ENCODE assay signal across 9 mouse cellular contexts in genomic region chr4:150396339-150396738, GRCm38 (mm10).
DNase-seq lines count a peak whose midpoint lies in the region; ATAC-seq and TF ChIP-seq lines count a peak whose summit lies in the region.
"Had no signal": no experiment of that assay in that cellular context is flagged by ENCODE, and none has a peak within 500 bp of the region (broad histone marks: within the 10 kb centered on the region; RNA-seq: fewer than 3 reads in every experiment).

No protein-coding gene starts in this region.

- H3K4me3 ChIP-seq in liver, adult 2 months (ENCODE audit: insufficient read depth, low read depth, low read length), result no peak overlapping the region
- no peak overlapping the region for H3K4me3 ChIP-seq in liver, postnatal 0 days (ENCODE audit: low read depth, low read length)
- H3K4me3 ChIP-seq in olfactory bulb, adult 2 months (ENCODE audit: insufficient read depth, low read depth, low read length), result no peak overlapping the region

- peaks cover 46% of the 10 kb centered on the region for H3K79me2 ChIP-seq in liver, adult 2 months (ENCODE audit: control insufficient read depth, insufficient read depth, low read length)

- DNase-seq in liver, adult 2 months (ENCODE audit: extremely low read depth, low read depth, low spot score), result no peak
- no peak for DNase-seq in liver, postnatal 0 days
- peak; percentile 36 for DNase-seq in forelimb bud, embryonic 11.5 days (ENCODE audit: low read depth, low spot score)
- peak; percentile 63 for DNase-seq in kidney, postnatal 14 days
- no peak for DNase-seq in yolk sac, embryonic 10.5 days (ENCODE audit: low spot score)
- no peak for DNase-seq in urinary bladder, adult 18-20 months (ENCODE audit: low spot score in 2 of 2)
- no peak for DNase-seq in embryo, embryonic 10.5 days (ENCODE audit: low spot score)
- DNase-seq: cerebellum, adult 9-11 months had no signal

- H3K4me1 ChIP-seq in liver, adult 2 months (ENCODE audit: control insufficient read depth, insufficient read depth, low read length), result peaks cover 26% of the 10 kb centered on the region
- H3K4me1 ChIP-seq in liver, postnatal 0 days (ENCODE audit: insufficient read depth), result peaks cover 46% of the 10 kb centered on the region
- H3K4me1 ChIP-seq in olfactory bulb, adult 2 months (ENCODE audit: control insufficient read depth, insufficient read depth, low read length), result peaks cover 26% of the 10 kb centered on the region

- H3K27me3 ChIP-seq in liver, adult 2 months (ENCODE audit: control insufficient read depth, insufficient read depth, low read length), result no peaks in the 10 kb centered on the region
- no peaks in the 10 kb centered on the region for H3K27me3 ChIP-seq in liver, postnatal 0 days (ENCODE audit: insufficient read depth, low read length)

- H3K27ac ChIP-seq in liver, adult 2 months (replicated peaks; ENCODE audit: insufficient read depth, low read depth, low read length), result peak overlapping the region; percentile 31; the same call in 1 of the 2 replicates
- no peak overlapping the region for H3K27ac ChIP-seq in liver, postnatal 0 days (ENCODE audit: low read depth)
- H3K27ac ChIP-seq in olfactory bulb, adult 2 months (ENCODE audit: insufficient read depth, low read depth, low read length), result peak overlapping the region; percentile 99

- no peaks in the 10 kb centered on the region for H3K36me3 ChIP-seq in liver, adult 2 months (ENCODE audit: control insufficient read depth, insufficient read depth, low read length)
- H3K36me3 ChIP-seq in liver, postnatal 0 days (replicated peaks; ENCODE audit: insufficient read depth, low read length), result no peaks in the 10 kb centered on the region

- no peak for ATAC-seq in liver, postnatal 0 days

- no peak for TF ChIP-seq EP300 in liver, postnatal 0 days (IDR thresholded peaks at IDR 0.05; ENCODE audit: low read depth)

- TF ChIP-seq CTCF in liver, adult 2 months (IDR thresholded peaks at IDR 0.05; ENCODE audit: low read depth, low read length), result no peak
- no peak for TF ChIP-seq CTCF in liver, postnatal 0 days (IDR thresholded peaks at IDR 0.05; ENCODE audit: low read depth)
- no peak for TF ChIP-seq CTCF in olfactory bulb, adult 2 months (IDR thresholded peaks at IDR 0.05; ENCODE audit: insufficient read depth, low read depth, low read length)

- H3K4me2 ChIP-seq in liver, postnatal 0 days (ENCODE audit: low read depth, low read length), result no peak overlapping the region

- TF ChIP-seq POLR2A in liver, adult 2 months (IDR thresholded peaks at IDR 0.05; ENCODE audit: extremely low read depth, insufficient read depth, low read length), result no peak
- no peak for TF ChIP-seq POLR2A in olfactory bulb, adult 2 months (IDR thresholded peaks at IDR 0.05; ENCODE audit: insufficient read depth, low read depth, low read length)

- H3K9ac ChIP-seq in liver, adult 2 months (ENCODE audit: low read depth, low read length), result no peak overlapping the region
- H3K9ac ChIP-seq in liver, postnatal 0 days (replicated peaks), result no peak overlapping the region

- no peaks in the 10 kb centered on the region for H3K9me3 ChIP-seq in liver, postnatal 0 days (ENCODE audit: low read length)

Comparison
In these comparisons a context has a peak if more than half of its experiments do, and no peak if none do; other contexts are left out.
1. DNase-seq: peak in forelimb bud, embryonic 11.5 days (single experiment) and kidney, postnatal 14 days (single experiment); none in liver, adult 2 months (single experiment), liver, postnatal 0 days (single experiment), yolk sac, embryonic 10.5 days (single experiment), urinary bladder, adult 18-20 months (0 of 2) and embryo, embryonic 10.5 days (single experiment).